Mouse (Mus musculus) bone marrow macrophage, adult 2 months (primary cell): ENCODE measurements at regions not wholly inside any gene's neighbourhood (a gene's known extent, or its start where the extent isn't known, plus 50 kb on each side); places are given as distances from the start of the nearest gene placed in this dataset.

Source experiments
- CTCF ChIP-seq: IDR thresholded peaks from 2 replicates; pipeline ENCODE4 v1.5.1; 2012; ENCODE audit warnings: low read depth, mild to moderate bottlenecking, low read length, moderate library complexity
- POLR2A ChIP-seq: IDR thresholded peaks from 2 replicates; pipeline ENCODE4 v1.6.1; 2012; ENCODE audit warnings: mild to moderate bottlenecking, low read depth, low read length, borderline replicate concordance

GRCm38 (mm10) chr3:36387431-36387830, 88.3 kb downstream of the Anxa5 start:
- TF ChIP-seq POLR2A (no peak), CTCF (no peak)
